Mouse (Mus musculus) adrenal gland, postnatal 25 days (tissue): Measurements from ENCODE around the gene Cst7. TPM values are rescaled to one million over a fixed set of nuclear protein-coding genes. Genes with fewer than 3 reads are reported as not detected.
A peak's percentile ranks its signal among the peaks of the same experiment; 100 is the strongest.
"Not testable (repeated sequence)": the region's sequence is repeated elsewhere in the genome, so short reads cannot be mapped to it uniquely, and the experiment has no call there.

Experiments
- DNase-seq: peaks from one replicate; pipeline ENCODE4 v3.0.0; 2021; ENCODE audit warnings: mixed read lengths
- long read RNA-seq: library from polyadenylated mRNA; stranded (forward); transcript quantifications from one replicate; pipeline ENCODE4 v2.0.0, GENCODE M21; 2021
- total RNA-seq: library from RNA; stranded (reverse); gene quantifications from 2 replicates; pipeline ENCODE4 v1.2.3, GENCODE M21; 2021

The Cst7 gene
- not detected in 2 replicates for total RNA-seq
- long read RNA-seq, result 0 reads

GRCm38 (mm10) chr2:150569847-150570590 is at the start of gene Cst7:
TSS of gene Cst7 (plus strand) at chr2:150570415.
- no peak for DNase-seq

- peak; percentile 2 for DNase-seq
Measured at GRCm38 (mm10) chr2:150525703-150526207, 44.5 kb upstream of the Cst7 start.

GRCm38 (mm10) chr2:150549576-150549975 is 20.6 kb upstream of the Cst7 start:
- not testable (repeated sequence) for DNase-seq

DNA sequence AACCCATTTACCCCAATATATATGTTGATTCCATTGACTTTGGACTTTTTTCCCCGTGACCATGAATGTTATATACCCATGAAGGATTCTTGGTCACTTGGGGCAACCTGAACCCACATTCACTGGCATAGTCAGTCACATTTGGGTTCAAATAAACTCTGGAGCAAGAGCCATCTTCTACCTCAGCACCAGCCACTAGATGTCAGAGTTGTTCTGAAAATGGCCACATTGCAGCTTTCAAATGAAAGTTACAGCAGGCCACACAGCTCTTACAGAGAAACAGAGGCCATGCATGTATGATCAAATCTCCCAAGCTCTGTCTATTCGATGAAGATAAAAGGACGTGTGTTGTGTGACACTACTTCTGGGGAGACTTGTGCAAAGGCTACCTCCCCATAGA is 11.6 kb upstream of the Cst7 start:
- DNase-seq, result no peak

GRCm38 (mm10) chr2:150567051-150567450 is 3.2 kb upstream of the Cst7 start:
- no peak for DNase-seq

GRCm38 (mm10) chr2:150570761-150571160 is 546 bp downstream of the Cst7 start:
- no peak for DNase-seq

DNA sequence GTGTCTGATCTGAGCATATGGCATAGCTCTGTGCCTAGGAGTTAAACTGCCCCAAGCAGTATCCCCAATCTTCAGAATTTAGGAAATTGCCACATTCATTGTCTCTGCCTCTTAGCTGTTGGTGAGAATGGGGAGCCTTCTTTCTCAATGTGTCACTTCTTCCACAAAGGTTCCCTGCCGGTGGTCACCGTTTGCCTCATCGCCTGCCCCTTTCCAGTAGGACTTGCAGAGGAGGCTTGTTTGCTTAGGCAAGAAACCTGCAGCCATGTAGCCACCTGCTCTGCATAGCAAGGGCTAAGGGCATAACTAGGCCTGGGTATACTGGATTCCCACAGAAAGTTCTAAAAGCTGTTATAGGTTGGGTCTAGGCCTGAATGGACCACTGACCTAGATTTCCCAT is 2.2 kb downstream of the Cst7 start:
- no peak for DNase-seq

GRCm38 (mm10) chr2:150576256-150576655 is 6.0 kb downstream of the Cst7 start:
- DNase-seq, result no peak

DNA sequence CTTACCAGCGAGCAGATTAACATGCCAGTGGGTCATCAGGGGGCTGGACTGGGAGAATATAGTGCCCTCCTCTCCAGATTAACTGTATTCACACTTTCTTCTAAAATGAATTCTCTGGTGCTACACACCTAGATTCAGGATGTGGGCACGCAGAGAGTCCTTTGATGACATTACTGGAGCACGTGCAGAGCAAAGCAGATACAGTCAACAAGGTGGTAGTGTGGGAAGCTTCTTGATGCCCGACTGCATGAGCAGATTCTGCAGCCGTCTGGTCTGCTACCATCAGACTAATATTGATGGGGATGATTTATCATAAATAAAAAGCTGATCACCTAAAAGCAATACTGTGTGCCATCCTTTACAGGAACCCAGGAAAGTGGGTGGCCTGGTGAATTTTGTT is 8.4 kb downstream of the Cst7 start:
- DNase-seq, result no peak

- no peak for DNase-seq
Measured at GRCm38 (mm10) chr2:150579628-150580027, 9.4 kb downstream of the Cst7 start.

DNA sequence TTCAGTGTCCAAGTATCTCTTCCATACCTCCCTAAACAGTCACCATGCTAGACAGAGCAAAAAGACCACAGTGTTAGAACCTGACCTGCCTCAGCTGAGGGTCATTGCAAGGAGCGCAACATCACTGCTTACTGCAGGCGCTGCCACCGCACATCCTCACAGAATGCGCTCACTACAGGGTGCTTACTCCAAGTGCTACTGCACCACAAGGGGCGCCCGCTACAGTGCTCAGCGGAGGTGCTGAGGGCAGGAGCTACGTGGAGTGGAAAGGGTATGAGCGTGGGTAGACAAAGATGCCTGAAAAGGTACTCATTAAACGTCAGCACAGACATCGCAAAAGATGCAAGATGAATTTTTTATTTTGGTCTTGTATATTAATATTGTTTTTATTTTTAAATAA is 18.9 kb downstream of the Cst7 start:
- no peak for DNase-seq

- DNase-seq, result no peak
Measured at GRCm38 (mm10) chr2:150595411-150596190, 25.4 kb downstream of the Cst7 start.

DNA sequence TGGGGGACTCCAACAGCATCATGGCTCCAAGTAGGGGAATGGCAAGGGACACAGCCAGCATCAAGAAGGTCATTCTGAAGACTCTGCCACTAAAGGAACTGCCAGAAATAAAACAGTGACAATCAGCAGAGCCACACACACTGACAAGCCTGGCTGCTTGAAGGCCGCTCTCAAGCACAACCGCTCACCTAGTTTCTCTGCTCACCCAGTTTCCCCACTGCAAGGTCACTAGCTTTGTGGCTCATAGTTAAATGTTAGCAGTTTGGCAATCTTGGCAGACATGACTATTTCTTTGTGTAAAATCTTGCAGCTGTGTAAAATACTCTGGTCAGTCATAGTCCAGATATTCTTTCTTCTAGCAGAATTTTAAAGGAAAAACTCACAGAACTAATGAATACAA is 30.0 kb downstream of the Cst7 start:
- peak; percentile 21 for DNase-seq

GRCm38 (mm10) chr2:150602166-150602565 is 32.0 kb downstream of the Cst7 start:
- DNase-seq, result no peak

- no peak for DNase-seq
Measured at GRCm38 (mm10) chr2:150604802-150605201, 34.6 kb downstream of the Cst7 start.

DNA sequence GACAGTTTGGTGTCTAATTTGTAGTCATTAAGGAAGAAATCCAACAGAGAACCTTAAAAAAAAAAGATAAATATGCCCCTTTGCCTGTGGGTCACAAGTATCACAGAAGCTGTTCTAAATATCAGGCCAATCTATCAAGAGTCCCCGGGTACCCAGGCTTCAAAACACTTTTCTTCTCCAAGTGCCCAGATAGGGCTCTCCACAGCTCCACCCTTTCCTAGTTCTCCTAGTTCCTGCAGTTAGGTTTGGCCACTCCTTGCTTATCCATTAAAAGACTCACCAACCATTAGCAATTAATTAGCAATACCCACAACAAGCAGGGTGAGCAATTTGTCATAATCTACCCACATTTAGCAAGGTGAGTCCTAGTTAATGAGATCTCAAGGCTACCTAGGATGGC is 36.9 kb downstream of the Cst7 start:
- no peak for DNase-seq

DNA sequence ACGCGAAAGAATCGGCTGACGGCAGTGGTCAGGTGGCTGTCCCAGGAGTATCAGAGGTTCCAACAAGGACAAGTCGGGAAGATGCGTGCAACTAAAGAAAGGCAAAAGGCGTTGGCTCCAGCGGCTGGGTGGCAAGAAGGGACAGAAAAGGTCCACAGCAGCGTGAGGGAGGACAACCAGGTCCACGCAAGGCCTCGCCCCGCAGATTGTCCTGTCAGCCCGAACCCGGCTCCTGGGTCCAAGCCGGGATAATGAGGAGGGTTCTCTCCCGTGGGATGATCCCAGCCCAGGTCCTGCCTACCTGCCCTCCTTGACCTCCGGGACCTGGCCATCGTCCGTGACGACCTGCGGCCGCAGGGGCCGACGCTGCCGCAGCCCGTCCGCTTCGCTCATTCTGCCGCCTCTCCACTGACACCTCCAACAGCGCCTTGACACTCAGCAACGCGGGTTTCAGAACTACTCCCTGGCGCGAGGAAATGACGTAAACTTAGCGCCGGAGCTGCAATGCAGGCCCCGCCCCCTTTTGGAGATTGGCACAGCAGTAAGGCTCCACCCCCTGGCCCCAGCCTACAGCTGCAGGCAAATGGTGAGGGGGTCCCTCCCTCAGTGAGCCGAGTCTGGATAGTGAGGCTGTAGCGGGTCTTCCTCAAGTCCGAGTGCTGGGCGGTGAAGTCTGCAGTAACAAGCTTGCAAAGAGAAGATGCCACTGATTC is 38.0 kb downstream of the Cst7 start, which contains the start of gene Apmap:
Apmap (minus strand) TSS at position 481 of the 713 bp plus-strand sequence.
- peak; percentile 96 for DNase-seq

DNA sequence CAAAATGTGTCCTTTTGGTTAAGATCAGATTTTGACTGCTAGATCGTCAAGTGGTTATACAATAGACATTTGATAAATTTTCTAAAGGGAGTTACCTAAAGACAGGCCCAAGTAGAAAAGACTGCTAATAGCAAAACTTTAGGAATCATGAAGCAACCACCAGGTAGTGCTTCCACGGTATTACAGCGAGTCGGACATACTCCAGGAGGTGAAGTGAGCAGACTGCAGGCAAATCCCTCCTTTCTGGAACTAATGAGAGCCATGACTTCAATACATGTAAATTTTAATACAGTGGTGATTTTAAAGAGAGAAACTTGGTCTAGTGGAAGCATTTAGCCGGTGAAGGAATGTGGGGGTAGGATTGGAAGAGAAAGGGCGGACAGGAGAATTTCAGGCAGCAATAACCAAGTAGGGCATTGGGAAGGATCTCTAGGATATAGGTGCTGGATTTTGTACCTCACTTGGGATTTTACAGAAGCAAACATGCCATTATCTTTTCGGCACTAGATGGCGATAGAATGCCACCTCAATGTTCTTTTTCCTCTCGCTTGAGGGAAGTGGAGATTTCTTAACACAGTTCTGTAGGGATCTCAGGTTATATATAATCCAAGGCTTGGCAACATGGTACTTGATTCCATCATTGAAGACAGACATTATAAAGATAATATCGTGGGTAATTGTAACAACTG is 38.8 kb downstream of the Cst7 start:
- DNase-seq, result no peak

- DNase-seq, result no peak
Measured at GRCm38 (mm10) chr2:150610097-150610496, 39.9 kb downstream of the Cst7 start.

GRCm38 (mm10) chr2:150621698-150622097 is 51.5 kb downstream of the Cst7 start:
- DNase-seq, result no peak

DNA sequence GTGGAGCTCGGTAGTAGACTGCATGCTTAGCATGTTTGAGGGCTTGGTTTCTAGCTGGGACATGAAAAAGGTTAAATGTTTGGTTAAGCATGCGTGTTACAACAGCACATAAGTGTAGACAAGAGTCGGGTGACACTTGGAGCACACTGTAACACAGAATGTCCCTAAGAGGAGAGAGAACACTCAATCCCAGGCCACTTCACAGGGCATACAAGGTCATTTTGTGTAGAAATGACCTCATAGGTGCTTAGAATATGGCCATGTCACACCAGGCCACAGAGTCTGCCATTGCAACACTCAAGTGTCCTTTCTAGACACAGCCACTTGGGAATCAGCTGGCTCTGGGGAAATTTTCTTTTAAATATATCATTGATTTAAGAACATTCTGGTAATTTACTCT is 53.7 kb downstream of the Cst7 start:
- no peak for DNase-seq

DNA sequence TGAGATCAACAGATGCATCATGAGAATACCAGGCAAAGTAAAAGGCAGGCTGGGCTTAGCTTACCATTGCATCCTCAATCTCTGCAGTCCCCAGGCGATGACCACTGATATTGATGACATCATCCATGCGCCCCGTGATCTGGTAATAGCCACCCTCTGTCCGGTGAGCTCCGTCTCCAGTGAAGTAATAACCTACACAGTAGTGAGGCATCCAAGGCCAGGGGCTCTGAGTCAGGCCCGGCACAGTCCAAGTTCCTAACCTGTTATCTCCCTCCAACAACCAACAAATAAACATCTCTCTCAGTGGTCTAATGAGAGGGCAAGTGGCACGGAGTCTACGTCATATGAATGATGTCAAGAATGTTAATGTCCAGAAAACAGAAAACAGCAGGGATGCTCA is 54.7 kb downstream of the Cst7 start:
- peak; percentile 50 for DNase-seq
